Mouse (Mus musculus) adrenal gland, adult 8-10 months (tissue): ENCODE results near the gene Gnat3. TPM values are rescaled to one million over a fixed set of nuclear protein-coding genes. Genes with fewer than 3 reads are reported as not detected.
"Not testable (repeated sequence)": the region's sequence is repeated elsewhere in the genome, so short reads cannot be mapped to it uniquely, and the experiment has no call there.

Experiments
- DNase-seq: peaks from one replicate; pipeline ENCODE4 v3.0.0; 2022
- total RNA-seq, 4 experiments: library from RNA; stranded (reverse); gene quantifications; 2 replicates each; pipeline ENCODE4 v1.2.4; 2022

Gnat3 gene
- total RNA-seq, result not detected

GRCm38 (mm10) chr5:17962249-17962648 is at the start of gene Gnat3:
TSS of gene Gnat3 (plus strand) at chr5:17962549.
- no peak for DNase-seq

GRCm38 (mm10) chr5:17918966-17919365 is 43.4 kb upstream of the Gnat3 start:
- DNase-seq, result no peak

- no peak for DNase-seq
These were observed 38.7 kb upstream of the Gnat3 start for GRCm38 (mm10) chr5:17923648-17924047.

DNA sequence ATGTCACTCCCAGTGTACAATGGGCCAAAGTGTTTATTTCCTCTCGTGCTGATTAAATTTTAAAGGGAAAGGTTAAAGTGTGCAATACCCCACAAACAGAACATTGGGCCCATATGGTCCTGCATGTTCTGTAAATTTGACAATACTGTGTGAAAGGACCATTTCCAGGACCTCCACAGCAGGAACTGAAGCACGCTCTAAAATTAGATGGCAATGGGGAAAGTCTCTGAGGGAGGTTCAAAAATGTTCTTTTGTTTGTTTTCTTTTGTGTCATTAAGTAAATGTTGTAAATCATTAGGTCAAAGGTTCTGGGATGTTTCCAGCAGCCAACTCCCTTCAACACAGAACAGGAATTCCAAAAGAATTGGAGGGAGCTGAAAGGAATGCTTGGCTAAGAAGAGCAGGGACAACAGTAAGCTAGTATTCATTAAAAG is 38.2 kb upstream of the Gnat3 start:
- no peak for DNase-seq

- DNase-seq, result no peak
These were observed 33.9 kb upstream of the Gnat3 start for GRCm38 (mm10) chr5:17928471-17928870.

GRCm38 (mm10) chr5:17929006-17929567 is 33.3 kb upstream of the Gnat3 start:
- no peak for DNase-seq

- DNase-seq, result not testable (repeated sequence)
These were observed 30.8 kb upstream of the Gnat3 start for GRCm38 (mm10) chr5:17931588-17931987.

DNA sequence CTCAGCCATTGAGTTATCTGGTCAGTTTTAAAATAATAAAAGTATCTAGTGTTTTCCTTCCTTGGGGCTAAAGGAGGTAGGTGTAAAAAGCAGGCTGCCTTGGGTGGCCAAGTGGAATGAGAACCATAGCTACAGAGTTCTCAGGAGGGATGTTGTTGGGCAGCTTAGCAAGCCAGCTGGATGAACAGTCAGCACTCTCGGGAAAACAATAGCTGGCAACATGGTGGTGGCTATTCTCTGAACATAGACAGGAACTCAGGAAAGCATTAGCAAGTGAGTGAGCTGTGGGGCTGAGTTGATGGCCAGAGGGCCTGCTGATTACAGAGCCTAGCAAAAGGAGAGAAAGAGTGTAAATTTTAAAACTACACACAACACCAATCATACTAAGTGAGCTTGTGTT is 27.8 kb upstream of the Gnat3 start:
- no peak for DNase-seq

DNA sequence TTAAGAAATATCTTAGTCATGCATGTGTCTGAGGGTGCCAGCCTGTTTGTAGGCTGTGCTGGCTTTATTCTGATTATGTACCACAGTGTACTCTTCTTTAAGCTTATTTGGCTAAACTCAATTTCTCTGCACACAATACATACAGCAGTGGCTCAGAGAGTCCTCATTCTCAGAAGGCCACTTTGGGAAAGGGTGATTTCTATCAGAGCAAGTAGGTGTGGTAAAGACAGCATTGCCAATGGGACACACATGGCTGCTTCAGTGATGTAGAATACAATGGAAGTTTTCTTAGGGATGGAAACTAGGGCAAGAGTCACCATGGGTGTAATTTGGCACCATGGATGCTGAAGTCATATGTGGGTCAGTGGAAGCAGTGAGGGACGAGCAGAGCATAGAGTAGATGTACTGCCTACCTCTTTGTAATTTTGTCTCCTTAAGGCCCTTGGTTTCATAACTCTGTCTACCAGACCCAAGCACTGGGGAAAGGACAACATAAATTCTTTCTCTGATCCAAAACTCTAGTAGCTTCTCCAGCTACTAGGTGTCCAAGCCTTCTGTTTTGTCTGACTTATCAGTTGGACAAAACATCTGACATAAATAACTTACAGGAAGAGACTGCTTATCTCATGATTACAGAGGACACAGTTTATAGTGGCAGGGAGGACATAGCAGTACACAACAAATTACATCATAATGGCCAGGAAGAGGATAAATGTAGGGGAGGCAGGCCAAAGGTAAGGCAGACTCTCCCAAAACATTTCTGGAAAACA is 24.0 kb upstream of the Gnat3 start:
- DNase-seq, result no peak

DNA sequence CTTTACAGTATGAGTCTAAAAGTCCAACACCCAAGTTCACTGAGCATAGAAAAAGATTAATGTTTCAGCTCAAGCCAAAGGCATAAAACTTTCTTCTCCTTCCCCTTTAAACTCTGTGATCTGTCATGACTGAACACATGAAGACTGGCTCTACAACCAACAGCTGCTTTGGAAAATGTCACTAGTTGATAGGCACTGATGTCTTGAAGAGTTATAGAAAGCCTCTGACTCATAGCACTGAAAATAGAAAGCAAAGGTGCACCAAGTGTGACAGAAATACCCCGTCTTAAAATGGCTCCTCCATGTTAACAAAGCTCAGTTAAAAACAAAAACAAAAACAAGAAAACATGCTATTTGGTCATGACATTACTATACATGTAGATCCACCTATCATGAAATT is 5.9 kb upstream of the Gnat3 start:
- DNase-seq, result no peak

DNA sequence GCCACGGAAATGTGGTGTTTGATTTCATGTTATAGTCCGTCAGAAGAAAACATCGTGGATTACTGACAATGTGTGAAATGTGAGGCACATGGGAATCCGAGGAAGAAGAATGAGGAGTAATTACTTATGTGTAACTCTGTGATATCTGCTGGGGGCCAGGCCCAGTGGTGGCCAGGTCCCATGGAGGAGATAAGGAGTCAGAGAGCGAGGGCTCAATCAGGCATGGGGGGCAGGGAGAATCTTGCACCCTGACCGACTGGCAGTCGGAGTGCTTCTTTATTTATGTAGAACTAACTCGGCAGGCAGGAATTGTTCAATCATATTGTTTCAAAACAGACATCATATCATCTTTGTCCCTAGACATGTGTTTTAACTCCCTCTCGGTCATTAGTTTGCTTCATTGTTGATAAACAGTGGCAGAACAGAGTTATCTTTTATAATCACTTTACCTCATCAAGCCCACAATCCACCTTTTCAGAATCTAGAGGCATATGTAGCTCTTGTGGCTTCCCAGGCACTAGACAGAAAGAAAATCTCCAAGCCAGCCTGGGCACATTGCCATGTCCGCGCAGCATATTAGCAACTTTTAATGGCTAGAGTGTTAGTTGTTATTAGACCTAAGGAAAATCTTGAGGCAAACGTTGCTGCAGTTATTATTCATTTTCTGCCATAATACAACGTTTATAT is 7.5 kb downstream of the Gnat3 start:
- no peak for DNase-seq

DNA sequence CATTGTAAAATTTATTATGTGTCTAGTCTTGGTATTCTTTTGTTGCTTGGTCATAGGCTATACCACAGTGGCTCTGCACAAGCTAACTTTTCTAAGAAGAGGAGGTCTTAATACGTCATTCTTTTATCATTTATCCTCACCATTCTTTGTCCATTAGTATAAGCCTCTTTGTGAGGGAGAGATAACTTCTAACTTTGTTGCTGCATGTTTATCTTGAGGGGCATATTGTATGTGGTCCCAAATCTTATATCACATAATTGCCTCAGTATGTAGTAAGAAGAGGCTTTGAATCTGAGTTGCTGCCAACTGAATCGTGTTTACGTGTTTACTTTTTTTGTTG is 8.0 kb downstream of the Gnat3 start:
- no peak for DNase-seq

- no peak for DNase-seq
These were observed 18.3 kb downstream of the Gnat3 start for GRCm38 (mm10) chr5:17980501-17981121.

DNA sequence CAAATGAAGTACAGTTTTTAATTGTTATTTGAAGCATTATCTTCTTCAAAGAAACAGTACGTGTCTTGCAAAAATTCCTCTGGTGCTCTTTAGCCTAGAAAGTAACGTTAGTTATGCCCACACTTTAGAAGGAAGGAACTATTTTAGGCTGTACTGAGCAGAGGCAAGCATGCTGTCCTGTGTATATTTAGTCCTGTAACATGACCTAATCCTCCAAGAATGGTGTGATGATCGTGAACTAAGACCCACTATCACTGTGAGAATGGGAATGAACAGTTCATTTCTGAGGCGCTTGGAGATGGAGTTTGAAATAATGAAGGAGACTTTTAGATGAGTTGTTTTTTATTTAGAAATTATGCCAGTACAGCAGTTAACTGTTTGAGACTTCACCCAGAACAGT is 20.4 kb downstream of the Gnat3 start:
- no peak for DNase-seq

GRCm38 (mm10) chr5:17984522-17984921 is 22.2 kb downstream of the Gnat3 start:
- no peak for DNase-seq

DNA sequence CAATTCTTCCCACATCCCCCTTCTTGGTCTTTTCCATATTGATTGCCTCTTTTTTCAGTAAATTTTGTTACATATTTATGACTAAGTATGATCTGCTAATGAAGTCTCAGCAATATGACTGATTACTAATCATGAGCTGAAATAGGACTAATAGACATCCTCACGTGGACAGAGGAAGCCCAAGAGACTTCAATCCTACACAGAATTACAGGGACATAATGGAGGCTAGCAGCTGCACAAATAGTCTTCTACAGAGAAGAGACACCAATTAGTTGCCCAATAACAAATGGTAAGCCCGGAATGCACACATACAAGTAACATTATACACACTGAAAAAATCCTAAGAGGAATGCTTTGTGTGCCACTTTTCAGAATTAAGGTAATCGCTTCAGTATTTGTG is 24.3 kb downstream of the Gnat3 start:
- DNase-seq, result no peak

- DNase-seq, result no peak
These were observed 28.3 kb downstream of the Gnat3 start for GRCm38 (mm10) chr5:17990618-17991017.

- DNase-seq, result no peak
These were observed 37.2 kb downstream of the Gnat3 start for GRCm38 (mm10) chr5:17999570-17999969.

GRCm38 (mm10) chr5:18000185-18000584 is 37.8 kb downstream of the Gnat3 start:
- no peak for DNase-seq

- DNase-seq, result no peak
These were observed 39.3 kb downstream of the Gnat3 start for GRCm38 (mm10) chr5:18001646-18002045.

GRCm38 (mm10) chr5:18003675-18004074 is 41.3 kb downstream of the Gnat3 start:
- no peak for DNase-seq

DNA sequence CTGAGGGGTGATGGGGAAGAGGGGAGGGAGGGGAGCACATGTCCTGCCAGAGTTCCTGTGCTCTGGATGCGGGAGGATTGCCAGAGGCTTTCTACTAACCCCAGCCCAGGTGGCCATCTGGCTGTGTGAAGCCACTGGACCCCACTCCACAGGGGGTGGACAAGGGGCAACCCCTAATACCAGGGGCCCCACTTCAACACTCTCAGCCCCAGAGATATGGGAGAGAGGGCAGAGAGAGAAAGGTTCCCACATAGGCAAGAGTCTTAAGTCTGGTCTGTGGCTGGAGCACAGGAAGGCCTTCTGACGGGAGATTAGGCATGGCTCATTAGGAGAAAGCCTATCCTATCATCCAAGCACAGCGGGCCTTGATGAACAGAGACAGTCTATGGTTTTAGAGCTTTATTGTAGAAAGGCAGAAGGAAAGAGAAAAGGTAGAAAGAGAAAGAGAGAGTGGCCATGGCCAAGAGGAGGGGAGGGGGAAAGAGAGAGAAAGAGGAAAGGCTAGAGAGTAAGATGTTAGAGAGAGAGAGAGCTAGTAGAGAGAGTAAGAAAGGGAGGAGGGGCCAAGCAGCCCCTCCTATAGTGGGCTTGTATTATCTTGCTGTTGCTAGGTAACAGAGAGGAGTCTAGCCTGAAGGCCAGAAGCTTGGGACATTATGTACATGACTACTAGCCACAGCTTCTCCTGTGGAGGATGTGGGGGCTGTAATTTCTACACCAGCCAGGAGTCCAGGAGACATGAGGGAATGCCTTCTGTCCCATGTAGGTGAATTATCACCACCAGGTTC is 42.7 kb downstream of the Gnat3 start:
- no peak for DNase-seq

- peak; percentile 15 for DNase-seq
These were observed 43.8 kb downstream of the Gnat3 start for GRCm38 (mm10) chr5:18006157-18006556.
